Comparison of ENCODE assay signal across 8 mouse cellular contexts in genomic region chr5:75153961-75154620, GRCm38 (mm10). TPM values are rescaled to one million over a fixed set of nuclear protein-coding genes. Genes with fewer than 3 reads are reported as not detected.
DNase-seq lines count a peak whose midpoint lies in the region; ATAC-seq lines count a peak whose summit lies in the region.

No protein-coding gene starts in this region.

- H3K4me2 ChIP-seq in intestine, embryonic 15.5 days (replicated peaks): peak overlapping the region; percentile 63
- H3K4me2 ChIP-seq in lung, embryonic 16.5 days (ENCODE audit: low read depth, low read length): peak overlapping the region; percentile 81
- H3K4me2 ChIP-seq in stomach, embryonic 16.5 days (ENCODE audit: low read depth, low read length): peak overlapping the region; percentile 87

- H3K4me3 ChIP-seq in brown adipose tissue, adult 24 weeks (ENCODE audit: insufficient read depth, low read depth, low read length): peak overlapping the region; percentile 51
- H3K4me3 ChIP-seq in intestine, embryonic 15.5 days (replicated peaks): peak overlapping the region; percentile 46
- peak overlapping the region; percentile 65 for H3K4me3 ChIP-seq in lung, embryonic 16.5 days (ENCODE audit: low read length)
- peak overlapping the region; percentile 62 for H3K4me3 ChIP-seq in stomach, embryonic 16.5 days (replicated peaks; ENCODE audit: low read length)

- ATAC-seq in intestine, embryonic 15.5 days: no peak
- ATAC-seq in lung, embryonic 16.5 days (ENCODE audit: low read depth): peak; percentile 8; the same call in 1 of the 2 replicates
- ATAC-seq in stomach, embryonic 16.5 days (ENCODE audit: insufficient read depth, low FRiP score): no peak
- ATAC-seq in monocyte, adult 5-6 weeks (replicated peaks; ENCODE audit: insufficient number of reproducible peaks, low FRiP score, low TSS enrichment, poor library complexity, severe bottlenecking): no peak

- no peak overlapping the region for H3K27ac ChIP-seq in brown adipose tissue, adult 24 weeks (replicated peaks; ENCODE audit: low read depth, low read length)
- H3K27ac ChIP-seq in intestine, embryonic 15.5 days: peak overlapping the region; percentile 87
- peak overlapping the region; percentile 94 for H3K27ac ChIP-seq in lung, embryonic 16.5 days (ENCODE audit: low read length)
- H3K27ac ChIP-seq in stomach, embryonic 16.5 days (ENCODE audit: low read length): peak overlapping the region; percentile 93

- peak overlapping the region; percentile 48 for H3K9ac ChIP-seq in intestine, embryonic 15.5 days
- peak overlapping the region; percentile 68 for H3K9ac ChIP-seq in lung, embryonic 16.5 days (ENCODE audit: low read length)
- H3K9ac ChIP-seq in stomach, embryonic 16.5 days (ENCODE audit: low read length): peak overlapping the region; percentile 72

- DNase-seq in frontal cortex, postnatal 36 days (ENCODE audit: low spot score in 2 of 2): peak; percentile 37 to 48
- DNase-seq in frontal cortex, postnatal 14 days (ENCODE audit: low spot score in 2 of 2): no peak
- peak; percentile 53 to 67 for DNase-seq in gastrocnemius, postnatal 36 days

- 2% methylated on average over 27 of the region's 27 CpGs for WGBS in intestine, embryonic 15.5 days
- 1% methylated on average over 27 of the region's 27 CpGs for whole genome bisulfite sequencing in lung, embryonic 16.5 days
- 1% methylated on average over 27 of the region's 27 CpGs for whole genome bisulfite sequencing in stomach, embryonic 16.5 days

- H3K9me3 ChIP-seq in intestine, embryonic 15.5 days: no peaks in the 10 kb centered on the region
- no peaks in the 10 kb centered on the region for H3K9me3 ChIP-seq in lung, embryonic 16.5 days (ENCODE audit: control insufficient read depth, low read length)
- no peaks in the 10 kb centered on the region for H3K9me3 ChIP-seq in stomach, embryonic 16.5 days (replicated peaks; ENCODE audit: control insufficient read depth, low read length)

- intact Hi-C loops in gastrocnemius, postnatal 36 days (cut with DNase I): loop anchor here (5.0 to 10.0 kb wide), 3 partner anchors 207 to 1299 kb away; no protein-coding TSS in a partner anchor

- H3K27me3 ChIP-seq in intestine, embryonic 15.5 days (replicated peaks): peaks cover 32% of the 10 kb centered on the region
- peaks cover 24% of the 10 kb centered on the region for H3K27me3 ChIP-seq in lung, embryonic 16.5 days (ENCODE audit: control insufficient read depth, insufficient read depth, low read depth, low read length)
- H3K27me3 ChIP-seq in stomach, embryonic 16.5 days (ENCODE audit: control insufficient read depth, insufficient read depth, low read length): peaks cover 19% of the 10 kb centered on the region

- H3K4me1 ChIP-seq in brown adipose tissue, adult 24 weeks (ENCODE audit: control insufficient read depth, insufficient read depth, insufficient read length, low read length): no peaks in the 10 kb centered on the region; the same call in 1 of the 2 replicates
- peaks cover 38% of the 10 kb centered on the region for H3K4me1 ChIP-seq in intestine, embryonic 15.5 days (replicated peaks)
- H3K4me1 ChIP-seq in lung, embryonic 16.5 days (replicated peaks; ENCODE audit: control insufficient read depth, insufficient read depth, low read length): peaks cover 10% of the 10 kb centered on the region; the same call in 1 of the 2 replicates
- peaks cover 11% of the 10 kb centered on the region; the same call in 1 of the 2 replicates for H3K4me1 ChIP-seq in stomach, embryonic 16.5 days (ENCODE audit: control insufficient read depth, insufficient read depth, low read length)

- H3K36me3 ChIP-seq in intestine, embryonic 15.5 days: no peaks in the 10 kb centered on the region
- H3K36me3 ChIP-seq in lung, embryonic 16.5 days (ENCODE audit: control insufficient read depth, insufficient read depth, low read length): no peaks in the 10 kb centered on the region
- H3K36me3 ChIP-seq in stomach, embryonic 16.5 days (ENCODE audit: control insufficient read depth, insufficient read depth, low read length): no peaks in the 10 kb centered on the region

RNA-seq across cellular contexts. Expression of gene Pdgfra, which starts 2.0 kb away (rescaled TPM):
- polyA plus RNA-seq in brown adipose tissue, adult 24 weeks (2012; ENCODE audit: insufficient read depth, insufficient read length, missing spikeins): 6.4 and 10.3 TPM in 2 replicates
- total RNA-seq in gastrocnemius, postnatal 36 days (2021): 10 to 100 TPM; 17.4 to 17.5 TPM
- 32.9 and 37.2 TPM in 2 replicates for polyA plus RNA-seq in intestine, embryonic 15.5 days (2015; fragmentation: Nextera tagmentation; extraction: Ambion mirVana)
- 53.3 and 53.6 TPM in 2 replicates for polyA plus RNA-seq in lung, embryonic 16.5 days (2015; fragmentation: Nextera tagmentation; extraction: Ambion mirVana)
- polyA plus RNA-seq in stomach, embryonic 16.5 days (2015; fragmentation: Nextera tagmentation; extraction: Ambion mirVana): 38.7 and 39.5 TPM in 2 replicates
- total RNA-seq in monocyte, adult 5-6 weeks (2017): not detected in 3 replicates

Comparison
In these comparisons a context has a peak if more than half of its experiments do, and no peak if none do; other contexts are left out.
1. DNase-seq: peak in frontal cortex, postnatal 36 days (2 of 2) and gastrocnemius, postnatal 36 days (2 of 2); none in frontal cortex, postnatal 14 days (0 of 2).
2. Peak in every context shown above with its lines, with median percentiles within 50 percentile points of each other: H3K4me3 ChIP-seq, H3K4me2 ChIP-seq and H3K9ac ChIP-seq.